Mouse (Mus musculus) small intestine, adult 2 months (tissue): ENCODE data around the gene Rasl2-9. TPM values are rescaled to one million over a fixed set of nuclear protein-coding genes. Genes with fewer than 3 reads are reported as not detected.

Source experiments
- H3K27ac ChIP-seq: fragments of 200-500 bp; 2 replicates; pipeline ENCODE4 v1.5.1; 2012; ENCODE audit warnings: low read depth, low read length, control low read depth, inconsistent platforms; ENCODE audit not compliant: insufficient read depth
- H3K27me3 ChIP-seq: fragments of 200-500 bp; 2 replicates; pipeline ENCODE4 v1.6.1; 2012; ENCODE audit warnings: mild to moderate bottlenecking, moderate library complexity, low read length, inconsistent platforms; ENCODE audit not compliant: control insufficient read depth, insufficient read depth
- H3K36me3 ChIP-seq: fragments of 200-500 bp; 2 replicates; pipeline ENCODE4 v1.6.1; 2012; ENCODE audit warnings: mild to moderate bottlenecking, low read length, control low read depth, inconsistent platforms; ENCODE audit not compliant: control insufficient read depth, insufficient read depth
- H3K4me1 ChIP-seq: fragments of 200-500 bp; 2 replicates; pipeline ENCODE4 v1.6.1; 2012; ENCODE audit warnings: low read length, inconsistent platforms, mixed read lengths; ENCODE audit not compliant: control insufficient read depth, insufficient read depth, insufficient read length
- H3K4me3 ChIP-seq: fragments of 200-500 bp; 2 replicates; pipeline ENCODE4 v1.5.1; 2012; ENCODE audit warnings: low read depth, mild to moderate bottlenecking, control low read depth, inconsistent platforms, low read length, moderate library complexity
- CTCF ChIP-seq: fragments of 200-500 bp; IDR thresholded peaks from 2 replicates; pipeline ENCODE4 v1.5.1; 2012; ENCODE audit warnings: low read depth, mild to moderate bottlenecking, control low read depth, inconsistent platforms, low read length, moderate library complexity, mixed read lengths; ENCODE audit not compliant: insufficient replicate concordance, insufficient read length; ENCODE audit errors: extremely low read depth
- POLR2A ChIP-seq: fragments of 200-500 bp; IDR thresholded peaks from 2 replicates; pipeline ENCODE4 v1.6.1; 2012; ENCODE audit warnings: low read depth, mild to moderate bottlenecking, control low read depth, inconsistent platforms, low read length, moderate library complexity
- WGBS: fragments of 180-500 bp; shearing (Covaris S2); methylation state at CpG from one replicate; pipeline ENCODE4 v1.1.7; 2018; 5-methylcytosine and 5-hydroxymethylcytosine counted together
- polyA plus RNA-seq: library from polyadenylated mRNA; depleted of rRNA; stranded (reverse); fragments of >200 nt; gene quantifications from 2 replicates; pipeline ENCODE4 v1.2.3, GENCODE M21; 2012

The Rasl2-9 gene
- polyA plus RNA-seq, 1 experiment: 0.43 TPM

GRCm38 (mm10) chr7:5089853-5090252 lies 35.9 kb downstream of the Rasl2-9 start:
- Histone ChIP-seq H3K36me3 (peaks cover 70% of the 10 kb centered on the region), H3K4me1 (peaks cover 45% of the 10 kb centered on the region), H3K27me3 (no peaks in the 10 kb centered on the region), H3K27ac (no peak overlapping the region), H3K4me3 (no peak overlapping the region)
- TF ChIP-seq POLR2A (no peak), CTCF (no peak)
- 90% methylated on average over 15 of the region's 15 CpGs for WGBS

- TF ChIP-seq POLR2A (no peak), CTCF (no peak)
- Histone ChIP-seq H3K4me1 (peaks cover 58% of the 10 kb centered on the region), H3K36me3 (peaks cover 61% of the 10 kb centered on the region), H3K4me3 (no peak overlapping the region), H3K27ac (peak overlapping the region; percentile 96), H3K27me3 (no peaks in the 10 kb centered on the region)
- WGBS: 32% methylated on average over 4 of the region's 4 CpGs
These were observed 37.9 kb downstream of the Rasl2-9 start for GRCm38 (mm10) chr7:5087886-5088285.

- 42% methylated on average over 5 of the region's 5 CpGs for WGBS
- peaks cover 52% of the 10 kb centered on the region for H3K36me3 ChIP-seq
- no peaks in the 10 kb centered on the region for H3K27me3 ChIP-seq
- H3K4me3 ChIP-seq: no peak overlapping the region
- H3K27ac ChIP-seq: peak overlapping the region; percentile 96
- TF ChIP-seq CTCF: no peak
- no peak for TF ChIP-seq POLR2A
- H3K4me1 ChIP-seq: peaks cover 52% of the 10 kb centered on the region
These were observed 38.8 kb downstream of the Rasl2-9 start for GRCm38 (mm10) chr7:5086921-5087440.

- TF ChIP-seq POLR2A (no peak), CTCF (no peak)
- Histone ChIP-seq H3K27ac (peak overlapping the region; percentile 32), H3K36me3 (peaks cover 40% of the 10 kb centered on the region), H3K27me3 (no peaks in the 10 kb centered on the region), H3K4me3 (no peak overlapping the region), H3K4me1 (peaks cover 40% of the 10 kb centered on the region)
- WGBS: 93% methylated on average over 1 of the region's 1 CpGs
These were observed 40.2 kb downstream of the Rasl2-9 start for GRCm38 (mm10) chr7:5085512-5085911.

- Histone ChIP-seq H3K4me3 (peak overlapping the region; percentile 33), H3K4me1 (peaks cover 39% of the 10 kb centered on the region), H3K36me3 (peaks cover 32% of the 10 kb centered on the region), H3K27ac (peak overlapping the region; percentile 86), H3K27me3 (no peaks in the 10 kb centered on the region)
- TF ChIP-seq CTCF (no peak), POLR2A (no peak)
- 49% methylated on average over 18 of the region's 18 CpGs for WGBS
These were observed 42.2 kb downstream of the Rasl2-9 start for GRCm38 (mm10) chr7:5083325-5084105.

GRCm38 (mm10) chr7:5081939-5082338 lies 43.8 kb downstream of the Rasl2-9 start:
- Histone ChIP-seq H3K36me3 (peaks cover 38% of the 10 kb centered on the region), H3K4me3 (peak overlapping the region; percentile 54; the same call in 1 of the 2 replicates), H3K27ac (peak overlapping the region; percentile 88), H3K4me1 (peaks cover 29% of the 10 kb centered on the region), H3K27me3 (no peaks in the 10 kb centered on the region)
- 32% methylated on average over 2 of the region's 2 CpGs for WGBS
- TF ChIP-seq POLR2A (peak; percentile 67; the same call in 1 of the 2 replicates), CTCF (no peak)

GRCm38 (mm10) chr7:5081241-5081640 lies 44.5 kb downstream of the Rasl2-9 start:
- peak overlapping the region; percentile 88 for H3K27ac ChIP-seq
- no peak for TF ChIP-seq POLR2A
- TF ChIP-seq CTCF: no peak

More at GRCm38 (mm10) chr7:5081241-5081640, 44.5 kb downstream of the Rasl2-9 start:
- 17% methylated on average over 6 of the region's 6 CpGs for WGBS
- Histone ChIP-seq H3K36me3 (peaks cover 42% of the 10 kb centered on the region), H3K4me1 (peaks cover 26% of the 10 kb centered on the region), H3K4me3 (peak overlapping the region; percentile 54), H3K27me3 (no peaks in the 10 kb centered on the region)
